Mouse (Mus musculus): ENCODE results near the gene Lsm3. TPM values are rescaled to one million over a fixed set of nuclear protein-coding genes. Genes with fewer than 3 reads are reported as not detected.
"Not testable (repeated sequence)": the region's sequence is repeated elsewhere in the genome, so short reads cannot be mapped to it uniquely, and the experiment has no call there.

Lsm3 gene
- polyA plus RNA-seq (2015; fragmentation: Nextera tagmentation; extraction: Ambion mirVana): 181 and 185 TPM in 2 replicates

GRCm38 (mm10) chr6:91515545-91516449 is at the start of gene Lsm3, which contains the start of gene Xpc:
Gene Lsm3 (plus strand): TSS chr6:91515928.
Gene Xpc (minus strand): TSS chr6:91515888.
- peak within 1 kb of the TSS; percentile 86 for H3K9ac ChIP-seq (replicated peaks)
- under 1% methylated on average over 80 of the region's 80 CpGs for WGBS
- no peaks in the 10 kb centered on the region for H3K27me3 ChIP-seq
- no peaks in the 10 kb centered on the region for H3K9me3 ChIP-seq
- peak within 1 kb of the TSS; percentile 71 for H3K4me2 ChIP-seq (replicated peaks)
- H3K4me1 ChIP-seq: peaks cover 25% of the 10 kb centered on the region
- H3K4me3 ChIP-seq: peak within 1 kb of the TSS; percentile 88
- peak; percentile 98 for ATAC-seq (replicated peaks)
- H3K27ac ChIP-seq (replicated peaks): peak within 1 kb of the TSS; percentile 70
- H3K36me3 ChIP-seq: peaks cover 31% of the 10 kb centered on the region

- Histone ChIP-seq H3K9me3 (no peaks in the 10 kb centered on the region), H3K27me3 (no peaks in the 10 kb centered on the region), H3K4me1 (peaks cover 6% of the 10 kb centered on the region), H3K9ac (replicated peaks) (no peak overlapping the region), H3K4me3 (no peak overlapping the region), H3K36me3 (peaks cover 44% of the 10 kb centered on the region), H3K27ac (replicated peaks) (no peak overlapping the region), H3K4me2 (replicated peaks) (no peak overlapping the region)
- no peak for ATAC-seq (replicated peaks)
- WGBS: 89% methylated on average over 1 of the region's 1 CpGs
Observed at GRCm38 (mm10) chr6:91467106-91467505, 48.6 kb upstream of the Lsm3 start.

GRCm38 (mm10) chr6:91470712-91471111 is 45.0 kb upstream of the Lsm3 start:
- Histone ChIP-seq H3K27me3 (no peaks in the 10 kb centered on the region), H3K9me3 (no peaks in the 10 kb centered on the region), H3K4me3 (no peak overlapping the region), H3K4me1 (peaks cover 30% of the 10 kb centered on the region), H3K27ac (replicated peaks) (no peak overlapping the region), H3K9ac (replicated peaks) (no peak overlapping the region), H3K4me2 (replicated peaks) (no peak overlapping the region), H3K36me3 (peaks cover 19% of the 10 kb centered on the region)
- no peak for ATAC-seq (replicated peaks)
- WGBS: 84% methylated on average over 2 of the region's 2 CpGs

- H3K4me2 ChIP-seq (replicated peaks); H3K9ac ChIP-seq (replicated peaks); ATAC-seq (replicated peaks); H3K27me3 ChIP-seq; H3K4me3 ChIP-seq; H3K27ac ChIP-seq (replicated peaks); H3K9me3 ChIP-seq: not testable (repeated sequence)
- WGBS: over 99% methylated on average over 3 of the region's 3 CpGs
- Histone ChIP-seq H3K4me1 (peaks cover 31% of the 10 kb centered on the region), H3K36me3 (peaks cover 13% of the 10 kb centered on the region)
Observed at GRCm38 (mm10) chr6:91471427-91471826, 44.3 kb upstream of the Lsm3 start.

- H3K4me2 ChIP-seq (replicated peaks): peak overlapping the region; percentile 55
- H3K9me3 ChIP-seq: no peaks in the 10 kb centered on the region
- H3K4me3 ChIP-seq: peak overlapping the region; percentile 75
- peaks cover 8% of the 10 kb centered on the region for H3K36me3 ChIP-seq
- H3K27me3 ChIP-seq: no peaks in the 10 kb centered on the region
- WGBS: 24% methylated on average over 6 of the region's 6 CpGs
- H3K9ac ChIP-seq (replicated peaks): peak overlapping the region; percentile 70
- ATAC-seq (replicated peaks): no peak
- H3K27ac ChIP-seq (replicated peaks): no peak overlapping the region
- H3K4me1 ChIP-seq: peaks cover 31% of the 10 kb centered on the region
Observed at GRCm38 (mm10) chr6:91472319-91472718, 43.4 kb upstream of the Lsm3 start.

- peak; percentile 96 for ATAC-seq (replicated peaks)
- Histone ChIP-seq H3K36me3 (peaks cover 11% of the 10 kb centered on the region), H3K27ac (replicated peaks) (peak within 1 kb of the TSS; percentile 58), H3K27me3 (no peaks in the 10 kb centered on the region), H3K9me3 (no peaks in the 10 kb centered on the region), H3K9ac (replicated peaks) (peak within 1 kb of the TSS; percentile 70), H3K4me1 (peaks cover 31% of the 10 kb centered on the region), H3K4me3 (peak within 1 kb of the TSS; percentile 75), H3K4me2 (replicated peaks) (peak within 1 kb of the TSS; percentile 69)
- WGBS: under 1% methylated on average over 74 of the region's 74 CpGs
Observed at GRCm38 (mm10) chr6:91472868-91473804, 42.6 kb upstream of the Lsm3 start, which contains the start of the genes Chchd4 and Tmem43. Gene Chchd4 (minus strand): TSS chr6:91473546. Gene Tmem43 (plus strand): TSS chr6:91473703.

GRCm38 (mm10) chr6:91473805-91474440 is 41.8 kb upstream of the Lsm3 start:
- peaks cover 31% of the 10 kb centered on the region for H3K4me1 ChIP-seq
- ATAC-seq (replicated peaks): peak; percentile 59
- H3K4me2 ChIP-seq (replicated peaks): peak overlapping the region; percentile 69
- H3K4me3 ChIP-seq: peak overlapping the region; percentile 75
- no peaks in the 10 kb centered on the region for H3K27me3 ChIP-seq
- WGBS: 0% methylated on average over 27 of the region's 27 CpGs
- H3K36me3 ChIP-seq: peaks cover 19% of the 10 kb centered on the region
- peak overlapping the region; percentile 12 for H3K27ac ChIP-seq (replicated peaks)
- H3K9ac ChIP-seq (replicated peaks): peak overlapping the region; percentile 61
- no peaks in the 10 kb centered on the region for H3K9me3 ChIP-seq

- no peak for ATAC-seq (replicated peaks)
- Histone ChIP-seq H3K9me3 (no peaks in the 10 kb centered on the region), H3K4me3 (peak overlapping the region; percentile 75), H3K9ac (replicated peaks) (peak overlapping the region; percentile 61), H3K4me1 (peaks cover 31% of the 10 kb centered on the region), H3K36me3 (peaks cover 26% of the 10 kb centered on the region), H3K27me3 (no peaks in the 10 kb centered on the region), H3K4me2 (replicated peaks) (peak overlapping the region; percentile 69), H3K27ac (replicated peaks) (no peak overlapping the region)
- WGBS: 50% methylated on average over 9 of the region's 9 CpGs
Observed at GRCm38 (mm10) chr6:91474441-91475190, 41.1 kb upstream of the Lsm3 start.

- WGBS: 95% methylated on average over 2 of the region's 2 CpGs
- Histone ChIP-seq H3K36me3 (peaks cover 44% of the 10 kb centered on the region), H3K9me3 (no peaks in the 10 kb centered on the region), H3K27ac (replicated peaks) (no peak overlapping the region), H3K4me1 (peaks cover 31% of the 10 kb centered on the region), H3K4me3 (no peak overlapping the region), H3K9ac (replicated peaks) (no peak overlapping the region), H3K4me2 (replicated peaks) (no peak overlapping the region), H3K27me3 (no peaks in the 10 kb centered on the region)
- no peak for ATAC-seq (replicated peaks)
Observed at GRCm38 (mm10) chr6:91476541-91476940, 39.2 kb upstream of the Lsm3 start.

- no peak overlapping the region for H3K27ac ChIP-seq (replicated peaks)
- no peaks in the 10 kb centered on the region for H3K27me3 ChIP-seq
- 98% methylated on average over 2 of the region's 2 CpGs for WGBS
- H3K9ac ChIP-seq (replicated peaks): no peak overlapping the region
- H3K4me2 ChIP-seq (replicated peaks): no peak overlapping the region
- no peaks in the 10 kb centered on the region for H3K9me3 ChIP-seq
- no peak overlapping the region for H3K4me3 ChIP-seq
- ATAC-seq (replicated peaks): no peak
- H3K36me3 ChIP-seq: peaks cover 97% of the 10 kb centered on the region
- H3K4me1 ChIP-seq: no peaks in the 10 kb centered on the region
Observed at GRCm38 (mm10) chr6:91483371-91483770, 32.4 kb upstream of the Lsm3 start.

All from forebrain, embryonic 15.5 days (tissue).